Mouse (Mus musculus): Measurements from ENCODE around the gene Gm14147. TPM values are rescaled to one million over a fixed set of nuclear protein-coding genes. Genes with fewer than 3 reads are reported as not detected.
"Not testable (repeated sequence)": the region's sequence is repeated elsewhere in the genome, so short reads cannot be mapped to it uniquely, and the experiment has no call there.

Gene Gm14147
- not detected in 2 replicates for polyA plus RNA-seq (2014; fragmentation: Nextera tagmentation; extraction: Ambion mirVana)

GRCm38 (mm10) chr2:151097945-151098344, at the start of gene Gm14147:
Gene Gm14147 (plus strand): TSS chr2:151098245.
- H3K27me3 ChIP-seq (ENCODE audit: control insufficient read depth, insufficient read depth, low read length); H3K36me3 ChIP-seq (ENCODE audit: control insufficient read depth, insufficient read depth, low read length); H3K4me3 ChIP-seq (ENCODE audit: low read length); H3K9ac ChIP-seq (ENCODE audit: low read depth, low read length); H3K9me3 ChIP-seq (ENCODE audit: control insufficient read depth, low read length); H3K4me2 ChIP-seq (replicated peaks; ENCODE audit: low read depth, low read length); ATAC-seq (ENCODE audit: low FRiP score, low TSS enrichment); H3K4me1 ChIP-seq (ENCODE audit: control insufficient read depth, insufficient read depth, low read length); H3K27ac ChIP-seq (ENCODE audit: low read depth, low read length): not testable (repeated sequence)
- no CpG with 5 or more reads among the region's 3 CpGs for WGBS

- Histone ChIP-seq H3K4me1 (ENCODE audit: control insufficient read depth, insufficient read depth, low read length) (no peaks in the 10 kb centered on the region), H3K27ac (ENCODE audit: low read depth, low read length) (no peak overlapping the region), H3K4me2 (replicated peaks; ENCODE audit: low read depth, low read length) (no peak overlapping the region), H3K27me3 (ENCODE audit: control insufficient read depth, insufficient read depth, low read length) (no peaks in the 10 kb centered on the region), H3K36me3 (ENCODE audit: control insufficient read depth, insufficient read depth, low read length) (no peaks in the 10 kb centered on the region), H3K4me3 (ENCODE audit: low read length) (no peak overlapping the region), H3K9ac (ENCODE audit: low read depth, low read length) (no peak overlapping the region), H3K9me3 (ENCODE audit: control insufficient read depth, low read length) (no peaks in the 10 kb centered on the region)
- no peak for ATAC-seq (ENCODE audit: low FRiP score, low TSS enrichment)
- WGBS: 82% methylated on average over 1 of the region's 1 CpGs
Observed at GRCm38 (mm10) chr2:151056637-151057036, 41.4 kb upstream of the Gm14147 start.

- H3K9me3 ChIP-seq (ENCODE audit: control insufficient read depth, low read length); H3K4me2 ChIP-seq (replicated peaks; ENCODE audit: low read depth, low read length); H3K9ac ChIP-seq (ENCODE audit: low read depth, low read length); H3K27me3 ChIP-seq (ENCODE audit: control insufficient read depth, insufficient read depth, low read length); H3K4me1 ChIP-seq (ENCODE audit: control insufficient read depth, insufficient read depth, low read length); H3K4me3 ChIP-seq (ENCODE audit: low read length); H3K27ac ChIP-seq (ENCODE audit: low read depth, low read length); ATAC-seq (ENCODE audit: low FRiP score, low TSS enrichment); H3K36me3 ChIP-seq (ENCODE audit: control insufficient read depth, insufficient read depth, low read length): not testable (repeated sequence)
- WGBS: no CpG with 5 or more reads among the region's 3 CpGs
Observed at GRCm38 (mm10) chr2:151092250-151092649, 5.8 kb upstream of the Gm14147 start, which contains the start of gene Gm14151. Gene Gm14151 (minus strand): TSS chr2:151092350.

Other genes with a start within 250 kb of the Gm14147 start
- gene Abhd12, start 193.5 kb upstream of the Gm14147 start, polyA plus RNA-seq (2014; fragmentation: Nextera tagmentation; extraction: Ambion mirVana): 46.7 and 72.0 TPM in 2 replicates
- 62.8 and 77.8 TPM in 2 replicates for gene Gins1, start 192.8 kb upstream of the Gm14147 start, polyA plus RNA-seq (2014; fragmentation: Nextera tagmentation; extraction: Ambion mirVana)
- gene Ninl, start 58.9 kb upstream of the Gm14147 start, polyA plus RNA-seq (2014; fragmentation: Nextera tagmentation; extraction: Ambion mirVana): 8.9 and 16.2 TPM in 2 replicates
- gene Nanp, start 58.8 kb upstream of the Gm14147 start, polyA plus RNA-seq (2014; fragmentation: Nextera tagmentation; extraction: Ambion mirVana): 51.5 and 56.2 TPM in 2 replicates
- gene Gm14151, start 5.9 kb upstream of the Gm14147 start, polyA plus RNA-seq (2014; fragmentation: Nextera tagmentation; extraction: Ambion mirVana): not detected in 2 replicates

Measured in kidney, embryonic 14.5 days (tissue).